Mouse (Mus musculus) spleen, adult 12 weeks (tissue): Measurements from ENCODE around the gene Acsbg2.
A peak's percentile ranks its signal among the peaks of the same experiment; 100 is the strongest.

ENCODE experiments used
- DNase-seq: peaks from one replicate; pipeline ENCODE4 v3.0.0; 2022; ENCODE audit warnings: low spot score

Acsbg2 gene

DNA sequence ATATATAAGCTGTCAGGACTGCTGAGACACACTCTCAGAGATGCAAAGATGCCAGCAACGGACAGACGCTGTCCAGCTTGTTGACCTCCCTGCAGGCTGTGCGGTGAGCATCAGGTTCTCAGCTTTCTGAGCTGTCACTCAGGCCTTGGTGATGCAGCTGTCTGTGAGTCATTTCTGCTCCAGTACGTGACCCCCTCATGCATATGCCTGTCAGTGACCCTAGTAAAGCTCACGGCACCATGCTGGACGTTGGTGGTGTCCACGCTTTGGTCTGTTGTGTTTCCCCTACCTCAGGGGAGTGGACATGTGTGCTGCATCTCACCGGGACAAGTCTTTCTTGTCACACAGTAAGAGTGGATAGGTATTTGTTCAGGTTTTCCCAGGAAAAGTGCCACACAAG is 2.5 kb downstream of the Acsbg2 start:
- DNase-seq = no peak

GRCm38 (mm10) chr17:56870287-56870953 is 3.8 kb downstream of the Acsbg2 start:
- DNase-seq = no peak

- DNase-seq = no peak
Observed at GRCm38 (mm10) chr17:56869481-56869977, 4.7 kb downstream of the Acsbg2 start.

GRCm38 (mm10) chr17:56866071-56866470 is 8.2 kb downstream of the Acsbg2 start:
- no peak for DNase-seq

- DNase-seq = no peak
Observed at GRCm38 (mm10) chr17:56861197-56861596, 13.1 kb downstream of the Acsbg2 start.

DNA sequence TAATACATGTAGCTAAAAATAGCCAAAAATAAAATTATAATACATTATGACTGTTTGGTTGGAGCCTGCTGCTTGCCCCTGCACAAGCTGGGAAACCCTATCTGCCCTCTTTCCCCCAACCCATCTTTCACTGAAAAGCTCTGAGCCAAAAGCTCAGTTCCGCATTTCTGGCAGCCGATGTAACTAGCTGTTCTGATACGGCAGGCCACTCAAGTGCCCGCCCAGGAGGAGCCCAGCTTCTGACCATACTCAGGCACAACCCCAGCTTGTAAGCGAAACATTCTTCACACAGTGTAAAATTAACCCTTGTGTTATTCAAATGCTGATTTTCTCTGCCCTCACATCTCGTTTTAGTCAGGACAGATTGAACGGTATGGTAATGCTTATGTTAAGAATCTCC is 15.3 kb downstream of the Acsbg2 start:
- no peak for DNase-seq

DNA sequence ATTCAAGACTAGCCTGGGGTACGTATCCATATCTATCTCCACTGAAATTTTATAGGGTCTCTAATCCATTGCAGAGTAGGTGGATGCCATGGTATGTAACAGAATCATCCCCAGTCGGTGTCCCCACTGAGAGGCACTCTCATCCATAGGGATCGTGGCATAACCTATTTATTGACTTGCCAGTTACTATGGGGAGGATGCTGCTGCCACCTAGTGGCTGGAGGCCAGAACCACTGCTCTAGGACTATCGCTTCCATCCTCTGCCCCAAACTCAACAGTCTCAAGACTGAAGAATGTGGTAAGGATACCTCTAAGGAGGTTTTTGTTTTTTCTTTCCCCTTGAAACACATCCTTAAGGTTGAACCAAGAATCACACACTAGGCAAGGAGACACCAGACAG is 16.0 kb downstream of the Acsbg2 start:
- peak; percentile 63 for DNase-seq

DNA sequence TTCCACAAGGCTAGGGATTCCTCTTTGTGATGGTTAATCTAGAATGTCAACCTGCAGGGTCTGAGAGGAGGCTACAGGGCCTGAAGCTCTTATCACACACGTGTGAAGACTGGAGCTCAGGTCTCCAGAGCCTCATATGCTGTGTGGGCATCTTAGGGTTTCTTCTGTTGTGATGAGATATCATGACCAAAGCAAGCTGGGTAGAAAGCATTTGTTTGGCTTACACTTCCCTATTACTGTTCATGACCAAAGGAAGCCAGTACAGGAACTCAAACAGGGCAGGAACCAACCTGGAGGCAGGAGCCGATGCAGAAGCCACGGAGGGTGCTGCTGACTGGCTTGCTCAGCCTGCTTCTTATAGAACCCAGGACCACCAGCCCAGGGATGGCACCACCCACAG is 18.8 kb downstream of the Acsbg2 start:
- no peak for DNase-seq

DNA sequence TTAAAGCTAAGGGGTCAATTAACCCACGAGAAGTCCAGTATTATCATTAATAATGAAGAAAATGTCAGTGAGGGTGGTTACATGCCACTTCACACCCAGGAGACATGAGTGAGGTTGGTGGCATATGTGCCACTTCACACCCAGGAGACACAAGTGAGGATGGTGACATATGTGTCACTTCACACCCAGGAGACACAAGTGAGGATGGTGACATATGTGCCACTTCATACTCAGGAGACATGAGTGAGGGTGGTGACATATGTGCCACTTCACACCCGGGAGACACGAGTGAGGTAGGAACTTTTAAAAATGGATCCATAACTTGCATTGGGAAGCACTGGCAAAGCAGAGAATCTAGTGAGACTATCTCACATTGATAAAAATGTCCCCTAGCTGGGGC is 23.1 kb downstream of the Acsbg2 start:
- DNase-seq = no peak

GRCm38 (mm10) chr17:56849710-56850109 is 24.5 kb downstream of the Acsbg2 start:
- no peak for DNase-seq

DNA sequence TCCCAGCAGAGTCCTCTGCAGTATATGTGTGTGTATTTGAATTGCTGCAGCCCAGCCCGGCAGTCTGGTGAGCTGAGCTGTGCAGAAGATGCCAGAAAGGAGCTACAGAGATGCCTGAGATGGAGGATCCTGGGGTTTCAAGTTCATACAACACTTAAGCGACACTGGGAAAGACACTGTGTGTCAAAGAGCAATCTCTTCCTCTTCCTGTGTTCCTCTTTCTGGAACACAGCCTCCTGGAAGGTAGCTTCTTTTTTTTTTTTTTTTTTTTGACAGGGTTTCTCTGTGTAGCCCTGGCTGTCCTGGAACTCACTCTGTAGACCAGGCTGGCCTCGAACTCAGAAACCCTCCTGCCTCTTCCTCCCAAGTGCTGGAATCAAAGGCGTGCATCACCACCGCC is 25.5 kb downstream of the Acsbg2 start:
- no peak for DNase-seq

DNA sequence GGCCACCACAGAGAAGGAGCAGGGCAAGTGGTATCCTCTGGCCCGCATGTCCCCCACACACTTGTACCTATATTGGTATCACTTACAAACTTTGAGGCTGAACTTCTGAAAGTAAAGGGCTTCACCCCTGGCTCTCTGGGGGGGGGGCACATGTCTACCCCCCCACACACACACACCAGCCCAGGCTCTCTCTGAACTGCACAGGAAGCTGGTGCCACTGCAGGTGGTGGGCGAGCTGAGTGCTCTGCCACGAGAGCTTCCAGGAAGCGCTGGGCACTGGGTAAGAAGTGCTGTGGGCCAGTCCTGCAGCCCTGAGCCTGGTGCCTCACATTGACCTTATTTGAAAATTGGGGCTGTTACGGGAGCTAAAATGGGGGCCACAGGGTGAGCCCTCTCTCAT is 30.6 kb downstream of the Acsbg2 start:
- no peak for DNase-seq

- no peak for DNase-seq
Observed at GRCm38 (mm10) chr17:56842173-56842572, 32.1 kb downstream of the Acsbg2 start.

DNA sequence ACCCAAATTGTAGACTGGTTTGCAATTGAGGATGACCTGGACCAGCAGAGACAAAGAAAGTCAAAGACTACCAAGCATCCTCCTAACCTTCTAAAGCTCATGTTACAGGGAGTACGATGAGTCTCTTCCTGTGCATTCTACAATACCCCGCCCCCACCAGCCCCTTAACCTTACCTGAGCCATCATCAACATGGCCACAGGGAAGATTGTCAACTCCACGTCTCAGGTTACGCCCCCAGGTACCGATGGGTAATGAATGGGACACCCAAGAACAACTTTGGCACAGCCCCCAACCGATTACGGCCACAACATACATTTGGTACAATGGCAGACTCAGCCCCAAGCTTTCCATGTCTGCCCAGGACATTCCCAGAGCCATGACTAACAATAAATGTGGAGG is 33.7 kb downstream of the Acsbg2 start:
- DNase-seq = no peak

DNA sequence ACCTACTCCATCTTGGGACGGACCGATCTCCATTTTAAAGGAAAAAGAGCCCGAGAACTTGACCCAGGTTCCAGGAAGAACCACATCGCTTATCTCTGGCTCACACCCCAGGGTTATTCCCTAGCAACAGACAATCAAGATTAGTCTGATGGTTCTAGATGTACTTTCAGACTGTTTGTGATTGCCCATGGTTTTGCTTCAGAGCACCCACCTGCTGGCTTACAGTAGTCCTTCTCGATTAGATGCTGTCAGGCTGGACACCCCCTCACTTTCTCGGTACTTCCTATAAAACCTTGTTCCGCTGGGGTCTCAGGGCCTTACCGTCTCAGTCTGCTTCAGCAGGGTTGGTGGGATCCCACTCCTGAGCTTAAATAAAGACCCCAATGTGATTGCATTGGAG is 37.9 kb downstream of the Acsbg2 start:
- no peak for DNase-seq

DNA sequence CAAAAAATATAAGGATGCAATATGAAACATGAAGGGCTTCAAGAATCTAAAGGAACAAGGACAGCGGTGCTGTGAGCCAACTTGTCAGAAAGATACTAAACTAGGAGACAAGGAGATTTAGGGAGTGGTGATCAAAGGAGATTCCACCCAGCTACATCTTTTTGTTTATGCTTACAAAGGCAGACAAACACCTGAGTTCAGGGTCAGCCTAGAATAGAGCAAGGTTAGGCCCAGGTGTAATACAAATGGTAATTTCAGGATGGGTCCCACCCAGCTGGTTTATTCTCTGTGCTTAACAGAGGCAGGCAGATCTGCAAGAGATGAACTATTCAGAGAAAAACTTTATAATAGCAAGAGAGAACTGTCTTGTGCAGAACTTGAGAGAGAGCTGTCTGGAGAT is 40.9 kb downstream of the Acsbg2 start:
- no peak for DNase-seq

- DNase-seq = no peak
Observed at GRCm38 (mm10) chr17:56832918-56833317, 41.3 kb downstream of the Acsbg2 start.

GRCm38 (mm10) chr17:56831111-56831816 is 43.0 kb downstream of the Acsbg2 start:
- DNase-seq = peak; percentile 98

- peak; percentile 40 for DNase-seq
Observed at GRCm38 (mm10) chr17:56830411-56831110, 43.7 kb downstream of the Acsbg2 start, which contains the start of gene Rfx2. Rfx2 (minus strand) TSS chr17:56831013.

- peak; percentile 35 for DNase-seq
Observed at GRCm38 (mm10) chr17:56829795-56830194, 44.5 kb downstream of the Acsbg2 start.

GRCm38 (mm10) chr17:56829171-56829570 is 45.1 kb downstream of the Acsbg2 start:
- no peak for DNase-seq

DNA sequence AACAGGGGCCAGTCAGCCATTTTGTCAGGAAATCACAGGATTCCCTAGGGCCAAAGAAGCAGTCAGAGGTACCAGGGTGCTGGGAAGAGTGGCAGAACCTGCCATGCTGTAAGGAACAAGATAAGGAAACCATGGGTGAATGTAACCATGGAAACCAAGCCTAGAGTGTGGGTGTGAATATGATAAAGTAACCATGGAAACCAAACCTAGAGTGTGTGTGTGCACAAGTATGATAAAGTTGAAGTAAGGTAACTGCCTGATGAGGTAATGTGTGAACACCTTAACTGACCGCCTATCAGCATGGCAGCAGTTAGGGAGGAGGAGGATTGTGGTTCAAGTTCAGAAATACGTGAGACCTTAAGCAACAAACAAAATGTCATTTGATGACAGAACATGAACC is 47.5 kb downstream of the Acsbg2 start:
- DNase-seq = peak; percentile 46

DNA sequence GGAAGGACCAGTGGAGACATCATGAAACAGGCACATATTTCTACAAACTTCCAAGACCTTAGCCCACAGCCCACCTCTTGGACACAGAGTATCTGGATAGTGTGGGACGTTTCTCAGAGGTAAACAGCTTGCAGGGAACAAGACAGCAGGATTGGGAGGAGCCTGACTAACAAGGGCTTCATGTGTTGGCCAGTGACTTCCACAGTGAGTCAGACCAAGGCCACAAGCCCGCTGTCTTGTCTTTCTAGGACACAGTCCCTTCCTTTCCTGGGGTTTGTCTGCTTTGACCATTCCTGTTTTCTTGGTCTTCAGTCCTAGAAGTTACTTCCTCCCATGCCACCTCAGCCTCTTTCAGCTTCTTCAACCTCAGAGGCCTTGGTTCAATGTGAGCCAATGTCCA is 50.9 kb downstream of the Acsbg2 start:
- no peak for DNase-seq
